15 mouse cellular contexts compared by ENCODE assay signal in the genomic region with DNA sequence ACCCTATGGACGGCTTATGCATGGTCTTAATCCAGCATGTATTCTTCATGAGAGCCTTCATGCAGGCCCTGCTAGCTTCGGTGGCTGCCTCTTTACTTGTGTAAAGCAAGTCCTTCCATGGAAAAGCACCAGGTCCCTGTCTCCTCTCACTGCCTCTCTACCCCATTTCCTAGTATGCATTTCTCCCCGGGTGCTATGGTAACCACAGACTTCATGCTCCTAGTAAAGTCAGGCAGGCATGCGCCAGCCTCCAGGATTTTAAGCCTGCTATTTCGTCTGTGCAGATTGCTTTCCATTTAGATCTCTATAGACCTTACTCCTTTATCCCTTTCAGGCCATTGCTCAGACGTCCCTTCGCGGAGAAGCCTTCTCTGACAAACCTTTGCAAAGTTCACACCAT.
DNase-seq lines count a peak whose midpoint lies in the region; ATAC-seq and TF ChIP-seq lines count a peak whose summit lies in the region.
"Had no signal": no experiment of that assay in that cellular context is flagged by ENCODE, and none has a peak within 500 bp of the region (broad histone marks: within the 10 kb centered on the region; RNA-seq: fewer than 3 reads in every experiment).

No protein-coding gene starts in this region.

- WGBS in hindbrain, postnatal 0 days, result 45% methylated on average over 8 of the region's 8 CpGs
- 35% methylated on average over 8 of the region's 8 CpGs for WGBS in midbrain, embryonic 14.5 days

- no peak overlapping the region for H3K4me2 ChIP-seq in hindbrain, postnatal 0 days (ENCODE audit: low read depth, low read length)
- H3K4me2 ChIP-seq in midbrain, embryonic 14.5 days (ENCODE audit: low read length), result peak overlapping the region; percentile 15; the same call in 1 of the 2 replicates
- H3K4me2 ChIP-seq: heart, embryonic 13.5 days; limb, embryonic 15.5 days; stomach, embryonic 15.5 days had no signal

- DNase-seq in frontal cortex, postnatal 14 days (ENCODE audit: low spot score in 2 of 2), result no peak
- peak; percentile 74 for DNase-seq in brain, adult 2 months (ENCODE audit: low read depth, low spot score)
- peak; percentile 28 for DNase-seq in hindbrain, postnatal 0 days (ENCODE audit: low spot score)
- DNase-seq in midbrain, embryonic 14.5 days, result peak; percentile 67
- no peak for DNase-seq in spleen, adult 18-20 months
- DNase-seq in urinary bladder, postnatal 25 days (ENCODE audit: low spot score), result no peak
- DNase-seq in urinary bladder, postnatal 36 days (ENCODE audit: low spot score in 2 of 2), result no peak
- DNase-seq: adrenal gland, adult 2 months; gastrocnemius, postnatal 14 days; kidney, postnatal 36 days; thymus, postnatal 4 days had no signal

- no peak overlapping the region for H3K4me3 ChIP-seq in hindbrain, postnatal 0 days (ENCODE audit: low read length)
- H3K4me3 ChIP-seq in midbrain, embryonic 14.5 days (replicated peaks; ENCODE audit: low read depth, low read length), result no peak overlapping the region
- H3K4me3 ChIP-seq: heart, embryonic 13.5 days; limb, embryonic 15.5 days; stomach, embryonic 15.5 days had no signal

- H3K36me3 ChIP-seq in hindbrain, postnatal 0 days (ENCODE audit: insufficient read depth, low read length), result no peaks in the 10 kb centered on the region
- no peaks in the 10 kb centered on the region for H3K36me3 ChIP-seq in midbrain, embryonic 14.5 days (ENCODE audit: control insufficient read depth, insufficient read depth, low read length)
- H3K36me3 ChIP-seq: heart, embryonic 13.5 days; limb, embryonic 15.5 days; stomach, embryonic 15.5 days had no signal

- H3K9me3 ChIP-seq in hindbrain, postnatal 0 days (ENCODE audit: low read length), result no peaks in the 10 kb centered on the region
- no peaks in the 10 kb centered on the region for H3K9me3 ChIP-seq in midbrain, embryonic 14.5 days (ENCODE audit: control insufficient read depth, low read length)
- H3K9me3 ChIP-seq: heart, embryonic 13.5 days; limb, embryonic 15.5 days; stomach, embryonic 15.5 days had no signal

- TF ChIP-seq CTCF in hindbrain, postnatal 0 days (IDR thresholded peaks at IDR 0.05; ENCODE audit: low read depth), result no peak

- no peak overlapping the region for H3K27ac ChIP-seq in hindbrain, postnatal 0 days
- peak overlapping the region; percentile 72 for H3K27ac ChIP-seq in midbrain, embryonic 14.5 days (replicated peaks; ENCODE audit: low read depth, low read length)
- H3K27ac ChIP-seq: heart, embryonic 13.5 days; limb, embryonic 15.5 days; stomach, embryonic 15.5 days had no signal

- no peak overlapping the region for H3K9ac ChIP-seq in hindbrain, postnatal 0 days (replicated peaks; ENCODE audit: low read length)
- H3K9ac ChIP-seq in midbrain, embryonic 14.5 days (replicated peaks; ENCODE audit: low read length), result no peak overlapping the region
- H3K9ac ChIP-seq: heart, embryonic 13.5 days; limb, embryonic 15.5 days; stomach, embryonic 15.5 days had no signal

- peak; percentile 100 for ATAC-seq in frontal cortex, adult (ENCODE audit: low TSS enrichment)
- peak; percentile 79; the same call in 1 of the 2 replicates for ATAC-seq in hindbrain, postnatal 0 days
- ATAC-seq in midbrain, embryonic 14.5 days (ENCODE audit: low FRiP score, low TSS enrichment), result peak; percentile 31; the same call in 1 of the 2 replicates

- H3K4me1 ChIP-seq in hindbrain, postnatal 0 days (ENCODE audit: insufficient read depth, low read length), result no peaks in the 10 kb centered on the region
- H3K4me1 ChIP-seq in midbrain, embryonic 14.5 days (ENCODE audit: control insufficient read depth, insufficient read depth, low read length), result peaks cover 7% of the 10 kb centered on the region; the same call in 1 of the 2 replicates
- H3K4me1 ChIP-seq: heart, embryonic 13.5 days; limb, embryonic 15.5 days; stomach, embryonic 15.5 days had no signal

- H3K27me3 ChIP-seq in hindbrain, postnatal 0 days (ENCODE audit: insufficient read depth, low read length), result no peaks in the 10 kb centered on the region
- no peaks in the 10 kb centered on the region for H3K27me3 ChIP-seq in midbrain, embryonic 14.5 days (ENCODE audit: control insufficient read depth, insufficient read depth, low read length)
- H3K27me3 ChIP-seq: heart, embryonic 13.5 days; limb, embryonic 15.5 days; stomach, embryonic 15.5 days had no signal

Comparison
In these comparisons a context has a peak if more than half of its experiments do, and no peak if none do; other contexts are left out.
1. ATAC-seq: peak in every context shown above with its lines; median percentile 100 in frontal cortex, adult; 79 in hindbrain, postnatal 0 days; 31 in midbrain, embryonic 14.5 days.
2. DNase-seq: peak in brain, adult 2 months (single experiment), hindbrain, postnatal 0 days (single experiment) and midbrain, embryonic 14.5 days (single experiment); none in frontal cortex, postnatal 14 days (0 of 2), spleen, adult 18-20 months (0 of 2), urinary bladder, postnatal 25 days (single experiment) and urinary bladder, postnatal 36 days (0 of 2).